Mouse (Mus musculus) ES-Bruce4 (cell line): ENCODE measurements around the gene Sds. TPM values are rescaled to one million over a fixed set of nuclear protein-coding genes. Genes with fewer than 3 reads are reported as not detected.

Experiments
- H3K27ac ChIP-seq: 2 replicates; pipeline ENCODE4 v1.5.1; 2012; ENCODE audit warnings: low read length, inconsistent platforms; ENCODE audit not compliant: insufficient read depth
- H3K27me3 ChIP-seq: 2 replicates; pipeline ENCODE4 v1.6.1; 2012; ENCODE audit warnings: mild to moderate bottlenecking, low read length, inconsistent platforms; ENCODE audit not compliant: control insufficient read depth, poor library complexity, insufficient read depth, severe bottlenecking
- H3K36me3 ChIP-seq: 2 replicates; pipeline ENCODE4 v1.6.1; 2012; ENCODE audit warnings: inconsistent platforms, mild to moderate bottlenecking, low read length, moderate library complexity; ENCODE audit not compliant: control insufficient read depth, poor library complexity, insufficient read depth, severe bottlenecking
- H3K4me1 ChIP-seq: one replicate; pipeline ENCODE4 v1.8.1; 2011; ENCODE audit warnings: low read length; ENCODE audit not compliant: control insufficient read depth, insufficient read depth
- H3K4me3 ChIP-seq: 2 replicates; pipeline ENCODE4 v1.5.1; 2011; ENCODE audit warnings: low read depth, mild to moderate bottlenecking, low read length
- H3K9ac ChIP-seq: 2 replicates; pipeline ENCODE4 v1.6.1; 2012; ENCODE audit warnings: low read depth, mild to moderate bottlenecking, inconsistent platforms; ENCODE audit not compliant: poor library complexity, severe bottlenecking
- H3K9me3 ChIP-seq: replicated peaks from 2 replicates; pipeline ENCODE4 v1.6.1; 2012; ENCODE audit warnings: mild to moderate bottlenecking, low read length, inconsistent platforms; ENCODE audit not compliant: control insufficient read depth, poor library complexity, insufficient read depth, severe bottlenecking
- CTCF ChIP-seq: IDR thresholded peaks from one replicate; pipeline ENCODE4 v1.8.1; 2011; ENCODE audit warnings: low read depth, low read length
- EP300 ChIP-seq: IDR thresholded peaks from 2 replicates; pipeline ENCODE4 v1.6.1; 2011; ENCODE audit warnings: low read depth, low read length; ENCODE audit not compliant: insufficient read depth
- POLR2A ChIP-seq: IDR thresholded peaks from one replicate; pipeline ENCODE4 v1.8.1; 2011; ENCODE audit warnings: low read length; ENCODE audit not compliant: insufficient read depth
- polyA plus RNA-seq: library from polyadenylated mRNA; stranded (reverse); fragments of >200 nt; gene quantifications from 2 replicates; pipeline ENCODE4 v1.2.4, GENCODE M21; 2011; ENCODE audit warnings: low read depth; ENCODE audit not compliant: missing spikeins, insufficient read depth, insufficient read length

Gene Sds
- polyA plus RNA-seq, 1 experiment = not detected

DNA sequence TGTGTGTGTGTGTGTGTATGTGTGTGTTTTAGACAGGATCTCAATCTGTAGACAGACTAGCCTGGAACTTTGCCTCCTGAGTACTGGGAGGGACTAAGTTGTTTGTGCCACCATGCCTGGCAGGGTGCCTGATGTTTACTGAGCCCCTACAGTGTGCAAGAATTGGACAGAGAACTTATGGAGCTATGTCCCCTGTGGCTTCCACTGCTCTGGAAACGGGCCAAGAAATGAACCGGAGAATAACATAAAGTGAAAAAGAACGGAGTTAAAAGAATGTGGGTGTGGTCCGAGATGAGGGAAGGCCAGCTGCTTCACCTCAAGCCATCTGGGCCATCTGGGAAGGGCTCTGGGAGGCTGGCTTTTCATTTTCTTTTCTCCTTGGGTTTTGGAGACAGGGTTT, 38.4 kb downstream of the Sds start:
- H3K4me3 ChIP-seq = no peak overlapping the region
- no peaks in the 10 kb centered on the region for H3K27me3 ChIP-seq
- H3K27ac ChIP-seq = peak overlapping the region; percentile 57
- no peak overlapping the region for H3K9ac ChIP-seq
- TF ChIP-seq POLR2A (no peak), EP300 (no peak), CTCF (no peak)
- no peaks in the 10 kb centered on the region for H3K36me3 ChIP-seq
- H3K9me3 ChIP-seq = no peaks in the 10 kb centered on the region
- peaks cover 14% of the 10 kb centered on the region for H3K4me1 ChIP-seq

DNA sequence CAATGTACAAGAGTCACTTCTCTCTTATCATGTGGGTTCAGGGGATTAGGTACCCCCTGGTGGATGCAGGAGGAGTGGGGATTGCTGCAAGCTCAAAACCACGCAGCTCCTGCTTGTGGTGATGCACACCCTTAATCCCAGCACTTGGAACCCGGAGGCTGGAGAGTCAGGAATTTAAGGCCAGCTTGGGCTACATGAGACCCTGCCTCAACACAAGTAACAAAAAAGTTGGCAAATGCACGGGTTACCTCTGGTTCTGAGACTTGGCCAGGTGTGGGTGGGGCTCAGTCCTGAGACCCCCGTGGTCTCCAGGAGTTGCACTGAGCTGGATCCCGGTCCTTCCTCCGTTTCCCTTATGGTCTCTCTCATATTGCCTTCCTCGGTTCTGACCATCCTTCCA, 39.1 kb downstream of the Sds start:
- H3K4me1 ChIP-seq = peaks cover 14% of the 10 kb centered on the region
- H3K36me3 ChIP-seq = no peaks in the 10 kb centered on the region
- TF ChIP-seq POLR2A = no peak
- no peak for TF ChIP-seq CTCF
- no peak for TF ChIP-seq EP300
- H3K27ac ChIP-seq = peak overlapping the region; percentile 57
- H3K9me3 ChIP-seq = no peaks in the 10 kb centered on the region
- H3K27me3 ChIP-seq = no peaks in the 10 kb centered on the region
- H3K4me3 ChIP-seq = no peak overlapping the region
- no peak overlapping the region for H3K9ac ChIP-seq

- Histone ChIP-seq H3K36me3 (no peaks in the 10 kb centered on the region), H3K4me3 (no peak overlapping the region), H3K9me3 (no peaks in the 10 kb centered on the region), H3K9ac (no peak overlapping the region), H3K27me3 (no peaks in the 10 kb centered on the region), H3K4me1 (peaks cover 14% of the 10 kb centered on the region), H3K27ac (no peak overlapping the region)
- TF ChIP-seq EP300 = no peak
- no peak for TF ChIP-seq CTCF
- TF ChIP-seq POLR2A = no peak
Measured at GRCm38 (mm10) chr5:120516221-120516984, 40.1 kb downstream of the Sds start.

GRCm38 (mm10) chr5:120517552-120517951, 41.2 kb downstream of the Sds start:
- H3K27ac ChIP-seq = no peak overlapping the region; the same call in 1 of the 2 replicates
- H3K4me3 ChIP-seq = no peak overlapping the region
- H3K36me3 ChIP-seq = no peaks in the 10 kb centered on the region
- TF ChIP-seq CTCF (no peak), EP300 (0 out of 2 replicates have a peak, but pooled peaks have one; percentile 23)
- H3K9me3 ChIP-seq = no peaks in the 10 kb centered on the region
- H3K27me3 ChIP-seq = no peaks in the 10 kb centered on the region
- H3K4me1 ChIP-seq = peaks cover 12% of the 10 kb centered on the region
- H3K9ac ChIP-seq = no peak overlapping the region

DNA sequence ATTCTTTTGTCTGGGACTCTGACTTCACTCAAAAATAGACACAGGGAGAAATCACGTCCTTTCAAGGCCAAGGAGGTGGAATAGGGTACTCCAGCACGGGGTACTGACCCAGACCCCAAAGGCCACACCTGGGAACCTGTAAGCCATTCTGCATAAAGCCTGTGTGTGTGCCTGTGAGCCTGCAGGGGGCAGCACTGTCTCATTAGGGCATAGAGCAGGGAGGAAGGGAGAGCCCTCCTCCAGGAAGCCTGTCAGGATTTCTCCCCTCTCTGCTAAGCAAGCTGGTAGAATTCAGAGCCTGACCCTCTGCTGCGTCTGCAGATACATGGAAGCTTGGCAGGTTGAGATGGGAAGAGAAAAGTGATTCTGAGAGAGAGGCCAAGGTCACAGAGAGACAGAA, 46.3 kb downstream of the Sds start:
- H3K9ac ChIP-seq = no peak overlapping the region
- TF ChIP-seq EP300 = 0 out of 2 replicates have a peak, but pooled peaks have one; percentile 38
- TF ChIP-seq CTCF = peak; percentile 87
- TF ChIP-seq POLR2A = no peak
- H3K9me3 ChIP-seq = no peaks in the 10 kb centered on the region
- no peaks in the 10 kb centered on the region for H3K36me3 ChIP-seq
- no peak overlapping the region for H3K27ac ChIP-seq
- H3K4me1 ChIP-seq = peaks cover 10% of the 10 kb centered on the region
- H3K4me3 ChIP-seq = no peak overlapping the region
- H3K27me3 ChIP-seq = no peaks in the 10 kb centered on the region

GRCm38 (mm10) chr5:120524736-120525135, 48.4 kb downstream of the Sds start:
- no peak for TF ChIP-seq POLR2A
- TF ChIP-seq EP300 = no peak
- no peak for TF ChIP-seq CTCF
- Histone ChIP-seq H3K4me3 (no peak overlapping the region), H3K36me3 (no peaks in the 10 kb centered on the region), H3K9me3 (no peaks in the 10 kb centered on the region), H3K27me3 (no peaks in the 10 kb centered on the region), H3K27ac (no peak overlapping the region; the same call in 1 of the 2 replicates), H3K4me1 (peaks cover 6% of the 10 kb centered on the region), H3K9ac (no peak overlapping the region)
